11 mouse cellular contexts compared by ENCODE assay signal in genomic region chr4:135238706-135239510, GRCm38 (mm10). TPM values are rescaled to one million over a fixed set of nuclear protein-coding genes. Genes with fewer than 3 reads are reported as not detected.
DNase-seq lines count a peak whose midpoint lies in the region; ATAC-seq and TF ChIP-seq lines count a peak whose summit lies in the region.
"Had no signal": no experiment of that assay in that cellular context is flagged by ENCODE, and none has a peak within 500 bp of the region (broad histone marks: within the 10 kb centered on the region; RNA-seq: fewer than 3 reads in every experiment).

No protein-coding gene starts in this region.

- 38% methylated on average over 13 of the region's 13 CpGs for WGBS in lung, postnatal 0 days
- WGBS in lung, adult 2 months, result 35% methylated on average over 13 of the region's 13 CpGs
- WGBS in liver, embryonic 16.5 days (ENCODE audit: insufficient replicate concordance), result 33% methylated on average over 13 of the region's 13 CpGs

- peak overlapping the region; percentile 42 for H3K4me3 ChIP-seq in gastrocnemius, adult 2 months
- no peak overlapping the region for H3K4me3 ChIP-seq in lung, postnatal 0 days (ENCODE audit: low read depth, low read length)
- H3K4me3 ChIP-seq in lung, adult 2 months (replicated peaks; ENCODE audit: extremely low read depth, low read depth, low read length), result no peak overlapping the region
- no peak overlapping the region for H3K4me3 ChIP-seq in liver, embryonic 16.5 days (ENCODE audit: low read depth, low read length)
- H3K4me3 ChIP-seq: forebrain, embryonic 10.5 days; layer of hippocampus, adult 2 months; limb, embryonic 13.5 days had no signal

- no peaks in the 10 kb centered on the region for H3K9me3 ChIP-seq in lung, postnatal 0 days (ENCODE audit: low read length)
- no peaks in the 10 kb centered on the region for H3K9me3 ChIP-seq in liver, embryonic 16.5 days (replicated peaks; ENCODE audit: control insufficient read depth, low read length)
- H3K9me3 ChIP-seq: forebrain, embryonic 10.5 days; limb, embryonic 13.5 days had no signal

- no peak overlapping the region for H3K4me2 ChIP-seq in lung, postnatal 0 days (replicated peaks; ENCODE audit: low read depth, low read length)
- peak overlapping the region; percentile 36 for H3K4me2 ChIP-seq in liver, embryonic 16.5 days (ENCODE audit: low read depth, low read length)
- H3K4me2 ChIP-seq: limb, embryonic 13.5 days had no signal

- DNase-seq in gastrocnemius, adult 2 months, result no peak
- no peak for DNase-seq in gastrocnemius, postnatal 36 days
- peak; percentile 56 for DNase-seq in lung, postnatal 0 days (ENCODE audit: low spot score)
- DNase-seq in lung, adult 2 months, result no peak
- DNase-seq in layer of hippocampus, adult 11-12 months (ENCODE audit: low spot score), result no peak

- intact Hi-C loops in gastrocnemius, adult 2 months (cut with DNase I), result no loop called here
- intact Hi-C loops in gastrocnemius, postnatal 36 days (cut with DNase I), result no loop called here

- TF ChIP-seq EP300 in lung, postnatal 0 days (IDR thresholded peaks at IDR 0.05), result no peak

- H3K36me3 ChIP-seq in lung, postnatal 0 days (ENCODE audit: insufficient read depth, low read length), result no peaks in the 10 kb centered on the region; the same call in 1 of the 2 replicates
- H3K36me3 ChIP-seq in liver, embryonic 16.5 days (ENCODE audit: control insufficient read depth, insufficient read depth), result peaks cover 10% of the 10 kb centered on the region

- H3K27ac ChIP-seq in gastrocnemius, adult 2 months, result peak overlapping the region; percentile 20; the same call in 1 of the 2 replicates
- peak overlapping the region; percentile 44 for H3K27ac ChIP-seq in lung, postnatal 0 days (ENCODE audit: low read length)
- H3K27ac ChIP-seq in liver, embryonic 16.5 days (ENCODE audit: low read length), result peak overlapping the region; percentile 68
- H3K27ac ChIP-seq: forebrain, embryonic 10.5 days; layer of hippocampus, adult 2 months; limb, embryonic 13.5 days had no signal

- TF ChIP-seq CTCF in gastrocnemius, adult 2 months (IDR thresholded peaks at IDR 0.05), result no peak
- TF ChIP-seq CTCF in lung, postnatal 0 days (IDR thresholded peaks at IDR 0.05), result no peak
- TF ChIP-seq CTCF in lung, adult 2 months (IDR thresholded peaks at IDR 0.05; ENCODE audit: insufficient read depth, low read length), result no peak

- no peak overlapping the region for H3K9ac ChIP-seq in lung, postnatal 0 days (replicated peaks; ENCODE audit: low read depth)
- H3K9ac ChIP-seq in liver, embryonic 16.5 days (ENCODE audit: low read depth, low read length), result 0 out of 2 replicates have a peak overlapping the region, but pooled peaks have one; percentile 29
- H3K9ac ChIP-seq: limb, embryonic 13.5 days had no signal

- peaks cover 21% of the 10 kb centered on the region for H3K4me1 ChIP-seq in lung, postnatal 0 days (ENCODE audit: insufficient read depth, low read depth, low read length)
- peaks cover 29% of the 10 kb centered on the region for H3K4me1 ChIP-seq in lung, adult 2 months (ENCODE audit: control insufficient read depth, insufficient read depth, low read length)
- H3K4me1 ChIP-seq in liver, embryonic 16.5 days (ENCODE audit: control insufficient read depth, low read depth, low read length), result peaks cover 57% of the 10 kb centered on the region

- no peaks in the 10 kb centered on the region for H3K27me3 ChIP-seq in lung, postnatal 0 days (replicated peaks; ENCODE audit: insufficient read depth, low read length)
- no peaks in the 10 kb centered on the region for H3K27me3 ChIP-seq in liver, embryonic 16.5 days (ENCODE audit: control insufficient read depth, insufficient read depth, low read depth, low read length)
- H3K27me3 ChIP-seq: limb, embryonic 13.5 days had no signal

- no peak for TF ChIP-seq POLR2A in lung, adult 2 months (IDR thresholded peaks at IDR 0.05; ENCODE audit: borderline replicate concordance, extremely low read depth, low read depth, low read length)

- ATAC-seq in lung, postnatal 0 days, result peak; percentile 23; the same call in 1 of the 2 replicates
- peak; percentile 76 for ATAC-seq in common myeloid progenitor, adult 5-6 weeks (replicated peaks; ENCODE audit: low read depth, poor library complexity, severe bottlenecking)
- ATAC-seq in liver, embryonic 16.5 days (ENCODE audit: low read depth), result peak; percentile 62
- ATAC-seq in CD4-positive, CD25-positive, alpha-beta regulatory T cell, adult 4 months, result no peak

RNA-seq across cellular contexts. Expression of gene Clic4, which starts 33.7 kb away (rescaled TPM):
- total RNA-seq in gastrocnemius, adult 2 months (2021), result 10 to 100 TPM; 16.9 to 33.9 TPM
- 10 to 100 TPM; 22.4 to 24.3 TPM for total RNA-seq in gastrocnemius, postnatal 36 days (2021)
- 205 and 211 TPM in 2 replicates for polyA plus RNA-seq in lung, postnatal 0 days (2015; fragmentation: Nextera tagmentation; extraction: Ambion mirVana)
- 190 and 227 TPM in 2 replicates for polyA plus RNA-seq in lung, adult 2 months (2012; rRNA removed)
- 79.0 and 80.4 TPM in 2 replicates for total RNA-seq in common myeloid progenitor, adult 5-6 weeks (2017)
- polyA plus RNA-seq in liver, embryonic 16.5 days (2015; fragmentation: Nextera tagmentation; extraction: Ambion mirVana), result 109 and 110 TPM in 2 replicates
- polyA plus RNA-seq in CD4-positive, CD25-positive, alpha-beta regulatory T cell, adult 4 months (2017; shearing (Covaris generic)), result 1 to 10 TPM; 7.0 to 8.0 TPM

Comparison
In these comparisons a context has a peak if more than half of its experiments do, and no peak if none do; other contexts are left out.
1. RNA of gene Clic4, which starts 33.7 kb away (polyA plus RNA-seq): 190 to 227 TPM in lung, adult 2 months, 205 to 211 TPM in lung, postnatal 0 days and 109 to 110 TPM in liver, embryonic 16.5 days; 7.0 to 8.0 TPM in CD4-positive, CD25-positive, alpha-beta regulatory T cell, adult 4 months; every median in the first group is over 10 times any median in the second.
2. Peak in every context shown above with its lines, with median percentiles within 50 percentile points of each other: H3K27ac ChIP-seq.